Mouse (Mus musculus) lung, embryonic 14.5 days (tissue): ENCODE data around the gene Icam4. TPM values are rescaled to one million over a fixed set of nuclear protein-coding genes. Genes with fewer than 3 reads are reported as not detected.
A peak's percentile ranks its signal among the peaks of the same experiment; 100 is the strongest.

ENCODE experiments used
- ATAC-seq: fragments of 200-750 bp; cut with Nextera tagmentation; 2 replicates; pipeline ENCODE4 v1.8.0; 2017; ENCODE audit warnings: mild to moderate bottlenecking, moderate TSS enrichment, moderate library complexity; ENCODE audit not compliant: insufficient read depth
- DNase-seq: peaks from one replicate; pipeline ENCODE4 v3.0.0-alpha.2; 2015
- H3K27ac ChIP-seq: fragments of 300-500 bp; sonication (generic); 2 replicates; pipeline ENCODE4 v1.5.1; 2014; ENCODE audit warnings: low read depth, mild to moderate bottlenecking, moderate library complexity
- H3K27me3 ChIP-seq: fragments of 300-500 bp; sonication (generic); 2 replicates; pipeline ENCODE4 v1.6.1; 2014; ENCODE audit warnings: low read length, control low read depth; ENCODE audit not compliant: insufficient read depth
- H3K36me3 ChIP-seq: fragments of 300-500 bp; sonication (generic); 2 replicates; pipeline ENCODE4 v1.6.1; 2014; ENCODE audit warnings: control low read depth; ENCODE audit not compliant: insufficient read depth
- H3K4me1 ChIP-seq: fragments of 300-500 bp; sonication (generic); 2 replicates; pipeline ENCODE4 v1.6.1; 2014; ENCODE audit warnings: antibody characterized with exemption, control low read depth; ENCODE audit not compliant: insufficient read depth
- H3K4me2 ChIP-seq: fragments of 300-500 bp; sonication (generic); 2 replicates; pipeline ENCODE4 v1.6.1; 2014; ENCODE audit warnings: mild to moderate bottlenecking
- H3K4me3 ChIP-seq: fragments of 300-500 bp; sonication (generic); 2 replicates; pipeline ENCODE4 v1.5.1; 2014; ENCODE audit warnings: low read depth, low read length
- H3K9ac ChIP-seq: fragments of 300-500 bp; sonication (generic); 2 replicates; pipeline ENCODE4 v1.6.1; 2014
- H3K9me3 ChIP-seq: fragments of 300-500 bp; sonication (generic); 2 replicates; pipeline ENCODE4 v1.6.1; 2016; ENCODE audit warnings: low read depth, low read length, control low read depth
- CTCF ChIP-seq: IDR thresholded peaks from 2 replicates; pipeline ENCODE4 v1.5.1; 2016; ENCODE audit warnings: antibody characterized with exemption, low read depth
- WGBS: fragments of 180-500 bp; shearing (Covaris S2); extraction: QIAGEN DNeasy Blood & Tissue Kit; methylation state at CpG from one replicate; pipeline ENCODE4 v1.1.7; 2014; 5-methylcytosine and 5-hydroxymethylcytosine counted together
- microRNA counts: library from miRNA; unstranded; fragments of <30 nt; microRNA quantifications from one replicate; lab custom pipeline; 2016
- microRNA-seq: library from miRNA; unstranded; fragments of <30 nt; microRNA quantifications from one replicate; pipeline ENCODE4, GENCODE M21; 2016; ENCODE audit warnings: borderline number of aligned reads
- polyA plus RNA-seq: library from polyadenylated mRNA; unstranded; fragments of >200 nt; fragmentation: Nextera tagmentation; extraction: Ambion mirVana; gene quantifications from 2 replicates; pipeline ENCODE4 v1.2.1, GENCODE M21; 2014

Icam4 gene
- polyA plus RNA-seq, 1 experiment from 2014 or later: 1.5 TPM

- Histone ChIP-seq H3K4me1 (no peaks in the 10 kb centered on the region), H3K9ac (peak overlapping the region; percentile 85), H3K27ac (no peak overlapping the region), H3K27me3 (no peaks in the 10 kb centered on the region), H3K4me3 (peak overlapping the region; percentile 91), H3K9me3 (no peaks in the 10 kb centered on the region), H3K36me3 (peaks cover 54% of the 10 kb centered on the region), H3K4me2 (peak overlapping the region; percentile 73)
- TF ChIP-seq CTCF: no peak
- 13% methylated on average over 4 of the region's 4 CpGs for WGBS
- peak; percentile 11; the same call in 1 of the 2 replicates for ATAC-seq
- peak; percentile 27 for DNase-seq
These were observed 43.5 kb downstream of the Icam4 start for GRCm38 (mm10) chr9:21072641-21073040.

GRCm38 (mm10) chr9:21073044-21073840 is 44.1 kb downstream of the Icam4 start, which contains the start of the genes Gm49373 and Fdx1l:
TSS of gene Gm49373 (minus strand) at chr9:21073096.
TSS of gene Fdx1l (minus strand) at chr9:21073614.
- 2% methylated on average over 58 of the region's 58 CpGs for WGBS
- H3K4me1 ChIP-seq: no peaks in the 10 kb centered on the region
- peak within 1 kb of the TSS; percentile 75 for H3K27ac ChIP-seq
- peak within 1 kb of the TSS; percentile 91 for H3K4me3 ChIP-seq
- H3K36me3 ChIP-seq: peaks cover 56% of the 10 kb centered on the region
- peak; percentile 96 for DNase-seq
- ATAC-seq: peak; percentile 93
- H3K4me2 ChIP-seq: peak within 1 kb of the TSS; percentile 73
- no peak for TF ChIP-seq CTCF
- no peaks in the 10 kb centered on the region for H3K27me3 ChIP-seq
- H3K9ac ChIP-seq: peak within 1 kb of the TSS; percentile 85
- no peaks in the 10 kb centered on the region for H3K9me3 ChIP-seq

- no peaks in the 10 kb centered on the region for H3K27me3 ChIP-seq
- H3K9me3 ChIP-seq: no peaks in the 10 kb centered on the region
- 70% methylated on average over 1 of the region's 1 CpGs for WGBS
- H3K9ac ChIP-seq: no peak overlapping the region
- peaks cover 65% of the 10 kb centered on the region for H3K36me3 ChIP-seq
- no peak overlapping the region for H3K27ac ChIP-seq
- TF ChIP-seq CTCF: no peak
- no peak overlapping the region for H3K4me3 ChIP-seq
- H3K4me1 ChIP-seq: no peaks in the 10 kb centered on the region
- ATAC-seq (no peak), DNase-seq (no peak)
- H3K4me2 ChIP-seq: no peak overlapping the region
These were observed 45.0 kb downstream of the Icam4 start for GRCm38 (mm10) chr9:21074173-21074572.

- ATAC-seq (no peak), DNase-seq (no peak)
- WGBS: 84% methylated on average over 3 of the region's 3 CpGs
- no peak overlapping the region for H3K4me3 ChIP-seq
- no peaks in the 10 kb centered on the region for H3K27me3 ChIP-seq
- TF ChIP-seq CTCF: no peak
- H3K9ac ChIP-seq: no peak overlapping the region
- H3K36me3 ChIP-seq: peaks cover 73% of the 10 kb centered on the region
- H3K4me1 ChIP-seq: no peaks in the 10 kb centered on the region
- H3K27ac ChIP-seq: no peak overlapping the region
- H3K4me2 ChIP-seq: no peak overlapping the region
- no peaks in the 10 kb centered on the region for H3K9me3 ChIP-seq
These were observed 46.5 kb downstream of the Icam4 start for GRCm38 (mm10) chr9:21075625-21076024.

MicroRNAs within 50 kb of the gene (microRNA counts, 519-probe panel; counts per million panel counts)
- 3,168 counts per million, percentile 61 among the panel's probes with 10 or more counts for microRNA mmu-miR-1900 (lab: Ali Mortazavi, UCI)

Small RNAs within 50 kb of the gene (microRNA-seq; reads per million reads assigned to microRNA genes)
- not detected for gene Mir1900
- not detected for gene Mir7082

Other genes starting within 250 kb of the Icam4 start
- 0.22 and 0.26 TPM in 2 replicates for gene Col5a3, start 214.3 kb upstream of the Icam4 start, polyA plus RNA-seq
- not detected in 2 replicates for gene Rdh8, start 210.9 kb upstream of the Icam4 start, polyA plus RNA-seq
- 8.0 and 9.4 TPM in 2 replicates for gene A230050P20Rik, start 160.7 kb upstream of the Icam4 start, polyA plus RNA-seq
- 1.9 and 2.9 TPM in 2 replicates for gene Angptl6, start 149.6 kb upstream of the Icam4 start, polyA plus RNA-seq
- 77.3 and 83.6 TPM in 2 replicates for gene Ppan, start 141.2 kb upstream of the Icam4 start, polyA plus RNA-seq
- gene Eif3g, start 130.8 kb upstream of the Icam4 start, polyA plus RNA-seq: 295 and 296 TPM in 2 replicates
- 77.0 and 82.1 TPM in 2 replicates for gene Dnmt1, start 69.5 kb upstream of the Icam4 start, polyA plus RNA-seq
- 58.0 and 62.3 TPM in 2 replicates for gene S1pr2, start 52.6 kb upstream of the Icam4 start, polyA plus RNA-seq
- 156 and 166 TPM in 2 replicates for gene Mrpl4, start 26.6 kb upstream of the Icam4 start, polyA plus RNA-seq
- gene Icam1, start 13.4 kb upstream of the Icam4 start, polyA plus RNA-seq: 33.6 and 41.5 TPM in 2 replicates
- gene Icam5, start 2.7 kb downstream of the Icam4 start, polyA plus RNA-seq: 0.09 and 0.31 TPM in 2 replicates
- 1.4 TPM in 1 of 2 replicates, not detected in the other for gene Zglp1, start 37.7 kb downstream of the Icam4 start, polyA plus RNA-seq
- gene Gm49373, start 43.7 kb downstream of the Icam4 start, polyA plus RNA-seq: 0.22 and 0.78 TPM in 2 replicates
- gene Fdx1l, start 44.2 kb downstream of the Icam4 start, polyA plus RNA-seq: 59.4 and 66.1 TPM in 2 replicates
- gene Gm38431, start 62.6 kb downstream of the Icam4 start, polyA plus RNA-seq: 2.3 and 3.0 TPM in 2 replicates
- 106 and 113 TPM in 2 replicates for gene Raver1, start 62.6 kb downstream of the Icam4 start, polyA plus RNA-seq
- 9.5 and 12.5 TPM in 2 replicates for gene Tyk2, start 101.9 kb downstream of the Icam4 start, polyA plus RNA-seq
- gene Cdc37, start 120.6 kb downstream of the Icam4 start, polyA plus RNA-seq: 352 and 353 TPM in 2 replicates
- gene Pde4a, start 136.3 kb downstream of the Icam4 start, polyA plus RNA-seq: 8.4 and 9.4 TPM in 2 replicates
- gene Keap1, start 210.0 kb downstream of the Icam4 start, polyA plus RNA-seq: 42.8 and 44.6 TPM in 2 replicates
- not detected in 2 replicates for gene S1pr5, start 219.1 kb downstream of the Icam4 start, polyA plus RNA-seq
- gene Atg4d, start 235.9 kb downstream of the Icam4 start, polyA plus RNA-seq: 33.7 and 34.7 TPM in 2 replicates